Mouse (Mus musculus): ENCODE results near the gene Wdr48.

Gene Wdr48

GRCm38 (mm10) chr9:119970221-119970620 is 75.5 kb downstream of the Wdr48 start:
- DNase-seq (ENCODE audit: low read depth, low spot score): peak; percentile 73

GRCm38 (mm10) chr9:119970763-119971656 is 76.3 kb downstream of the Wdr48 start:
- DNase-seq (ENCODE audit: low read depth, low spot score): no peak

GRCm38 (mm10) chr9:119972166-119972565 is 77.5 kb downstream of the Wdr48 start:
- DNase-seq (ENCODE audit: low read depth, low spot score): no peak

- DNase-seq (ENCODE audit: low read depth, low spot score): no peak
These were observed 77.9 kb downstream of the Wdr48 start for GRCm38 (mm10) chr9:119972582-119972981.

- no peak for DNase-seq (ENCODE audit: low read depth, low spot score)
These were observed 78.6 kb downstream of the Wdr48 start for GRCm38 (mm10) chr9:119973281-119973680.

GRCm38 (mm10) chr9:119973869-119974520 is 79.3 kb downstream of the Wdr48 start:
- DNase-seq (ENCODE audit: low read depth, low spot score): peak; percentile 94

- peak; percentile 76 for DNase-seq (ENCODE audit: low read depth, low spot score)
These were observed 79.9 kb downstream of the Wdr48 start for GRCm38 (mm10) chr9:119974609-119975008.

- DNase-seq (ENCODE audit: low read depth, low spot score): no peak
These were observed 80.6 kb downstream of the Wdr48 start for GRCm38 (mm10) chr9:119975286-119975685.
